Mouse (Mus musculus): Measurements from ENCODE around the gene Ccdc173. TPM values are rescaled to one million over a fixed set of nuclear protein-coding genes. Genes with fewer than 3 reads are reported as not detected.

The Ccdc173 gene
- polyA plus RNA-seq, 1 experiment from 2014 or later: 2.0 TPM

DNA sequence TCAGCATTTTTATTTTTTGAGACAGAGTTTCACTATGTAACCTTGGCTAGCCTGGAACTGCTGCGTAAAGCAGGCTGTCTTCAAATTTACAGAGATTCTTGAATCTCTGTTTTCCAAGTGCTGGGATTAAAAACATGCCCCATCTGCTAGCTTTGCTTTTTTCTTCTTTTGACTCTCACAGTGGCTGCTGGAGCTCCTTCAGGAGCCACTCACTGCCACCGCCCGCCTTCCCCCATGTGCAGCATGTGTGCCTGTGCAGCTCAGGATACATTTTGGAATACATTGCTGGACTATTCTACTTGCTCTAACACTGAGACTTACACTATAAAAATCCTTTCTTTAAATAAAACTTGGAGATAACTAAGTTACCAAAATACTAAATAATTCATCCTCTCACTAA lies 16.0 kb downstream of the Ccdc173 start:
- Histone ChIP-seq H3K36me3 (ENCODE audit: control insufficient read depth, insufficient read depth, low read length) (0 out of 2 replicates have a peak, but pooled peaks cover 3% of the 10 kb centered on the region), H3K9me3 (replicated peaks; ENCODE audit: control insufficient read depth, low read length) (no peaks in the 10 kb centered on the region), H3K4me1 (ENCODE audit: control insufficient read depth, insufficient read depth, low read length) (no peaks in the 10 kb centered on the region), H3K4me3 (ENCODE audit: low read depth, low read length) (no peak overlapping the region), H3K27ac (ENCODE audit: low read depth, low read length) (no peak overlapping the region), H3K4me2 (no peak overlapping the region), H3K9ac (ENCODE audit: low read depth, low read length) (no peak overlapping the region), H3K27me3 (ENCODE audit: control insufficient read depth, insufficient read depth, low read length) (no peaks in the 10 kb centered on the region)
- no peak for ATAC-seq (replicated peaks; ENCODE audit: insufficient number of reproducible peaks, low FRiP score, low TSS enrichment)
- 91% methylated on average over 3 of the region's 3 CpGs for WGBS (ENCODE audit: insufficient replicate concordance)

DNA sequence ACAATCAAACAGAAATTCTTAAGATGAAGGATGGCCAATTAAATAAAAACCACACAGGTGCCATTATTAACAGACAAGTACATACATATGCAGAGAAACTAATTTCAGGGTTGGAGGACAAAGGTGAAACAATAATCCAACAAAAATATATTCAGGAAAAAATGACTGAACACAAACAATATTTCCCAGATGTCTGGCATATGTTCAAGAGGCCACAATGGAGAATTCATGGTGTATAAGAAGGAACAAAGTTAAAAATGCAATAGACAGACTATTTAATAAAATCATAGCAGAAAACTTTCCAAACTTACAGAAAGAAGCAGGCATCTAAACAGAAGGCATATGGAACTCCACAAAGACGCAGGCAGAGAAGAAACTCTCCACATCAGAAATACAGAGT lies 24.7 kb downstream of the Ccdc173 start:
- no peaks in the 10 kb centered on the region for H3K36me3 ChIP-seq (ENCODE audit: control insufficient read depth, insufficient read depth, low read length)
- no peaks in the 10 kb centered on the region for H3K27me3 ChIP-seq (ENCODE audit: control insufficient read depth, insufficient read depth, low read length)
- no peak for ATAC-seq (replicated peaks; ENCODE audit: insufficient number of reproducible peaks, low FRiP score, low TSS enrichment)
- H3K9me3 ChIP-seq (replicated peaks; ENCODE audit: control insufficient read depth, low read length): no peaks in the 10 kb centered on the region
- H3K4me3 ChIP-seq (ENCODE audit: low read depth, low read length): no peak overlapping the region
- H3K27ac ChIP-seq (ENCODE audit: low read depth, low read length): no peak overlapping the region
- no peaks in the 10 kb centered on the region for H3K4me1 ChIP-seq (ENCODE audit: control insufficient read depth, insufficient read depth, low read length)
- no peak overlapping the region for H3K4me2 ChIP-seq
- 80% methylated on average over 1 of the region's 1 CpGs for WGBS (ENCODE audit: insufficient replicate concordance)
- no peak overlapping the region for H3K9ac ChIP-seq (ENCODE audit: low read depth, low read length)

DNA sequence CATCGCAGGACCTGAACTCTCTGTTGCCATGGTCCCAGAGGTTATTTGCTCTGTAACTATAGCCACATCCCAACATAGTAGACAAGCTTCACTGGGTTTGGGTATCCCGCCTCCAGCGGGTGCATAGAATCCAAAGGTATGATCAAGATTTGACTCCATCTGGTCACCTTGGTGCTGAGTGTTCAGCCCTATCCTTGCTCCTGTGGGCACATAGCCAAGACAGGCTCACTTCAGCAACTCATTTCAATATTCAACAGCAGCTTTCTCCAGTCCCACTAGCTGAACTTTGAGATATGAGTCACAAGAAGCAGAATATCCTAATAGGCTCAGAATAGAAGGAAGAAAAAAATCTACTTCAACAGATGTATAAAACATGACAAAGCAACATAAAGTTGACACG lies 26.0 kb downstream of the Ccdc173 start:
- 83% methylated on average over 4 of the region's 4 CpGs for whole genome bisulfite sequencing (ENCODE audit: insufficient replicate concordance)
- Histone ChIP-seq H3K4me1 (ENCODE audit: control insufficient read depth, insufficient read depth, low read length) (no peaks in the 10 kb centered on the region), H3K9ac (ENCODE audit: low read depth, low read length) (no peak overlapping the region), H3K27me3 (ENCODE audit: control insufficient read depth, insufficient read depth, low read length) (no peaks in the 10 kb centered on the region), H3K4me3 (ENCODE audit: low read depth, low read length) (no peak overlapping the region), H3K36me3 (ENCODE audit: control insufficient read depth, insufficient read depth, low read length) (no peaks in the 10 kb centered on the region), H3K9me3 (replicated peaks; ENCODE audit: control insufficient read depth, low read length) (no peaks in the 10 kb centered on the region), H3K4me2 (no peak overlapping the region), H3K27ac (ENCODE audit: low read depth, low read length) (no peak overlapping the region)
- no peak for ATAC-seq (replicated peaks; ENCODE audit: insufficient number of reproducible peaks, low FRiP score, low TSS enrichment)

DNA sequence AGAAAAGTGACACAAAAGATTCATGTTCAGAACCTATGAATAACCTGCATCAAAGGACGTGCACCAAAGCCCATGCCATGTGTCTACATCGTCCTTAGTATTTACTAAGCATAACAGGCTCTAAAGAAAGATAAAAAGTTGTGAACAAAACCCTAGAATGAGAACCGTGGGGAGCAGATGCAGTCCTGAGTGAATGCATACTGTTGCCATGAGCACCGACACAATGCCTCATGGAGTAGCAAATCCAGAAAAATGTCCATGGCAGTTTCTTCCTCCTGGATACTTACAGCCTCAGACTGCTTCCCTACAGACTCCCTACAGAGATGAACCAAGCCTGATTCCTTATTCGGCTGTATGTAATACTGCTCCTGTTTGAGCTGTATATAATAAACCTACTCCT lies 28.4 kb downstream of the Ccdc173 start:
- Histone ChIP-seq H3K27ac (ENCODE audit: low read depth, low read length) (no peak overlapping the region), H3K4me1 (ENCODE audit: control insufficient read depth, insufficient read depth, low read length) (no peaks in the 10 kb centered on the region), H3K27me3 (ENCODE audit: control insufficient read depth, insufficient read depth, low read length) (no peaks in the 10 kb centered on the region), H3K9ac (ENCODE audit: low read depth, low read length) (no peak overlapping the region), H3K4me2 (no peak overlapping the region), H3K4me3 (ENCODE audit: low read depth, low read length) (no peak overlapping the region), H3K9me3 (replicated peaks; ENCODE audit: control insufficient read depth, low read length) (no peaks in the 10 kb centered on the region), H3K36me3 (ENCODE audit: control insufficient read depth, insufficient read depth, low read length) (no peaks in the 10 kb centered on the region)
- WGBS (ENCODE audit: insufficient replicate concordance): 73% methylated on average over 5 of the region's 5 CpGs
- no peak for ATAC-seq (replicated peaks; ENCODE audit: insufficient number of reproducible peaks, low FRiP score, low TSS enrichment)

DNA sequence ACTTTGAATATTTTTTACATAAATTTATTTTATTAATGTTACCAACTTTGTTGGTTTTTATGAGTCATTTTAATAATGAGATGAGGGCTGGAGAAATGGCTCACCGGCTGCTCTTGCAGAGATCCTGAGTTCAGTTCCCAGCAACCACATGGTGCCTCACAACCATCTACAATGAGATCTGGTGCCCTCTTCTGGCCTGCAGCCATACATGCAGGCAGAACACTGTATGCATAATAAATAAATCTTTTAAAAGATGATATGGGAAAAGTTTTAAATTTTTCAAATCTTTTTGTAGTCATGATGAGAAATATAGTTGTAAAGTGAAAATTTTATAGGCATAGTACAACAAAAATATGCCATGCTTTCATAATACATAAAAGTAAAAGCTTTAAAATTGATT lies 44.3 kb downstream of the Ccdc173 start:
- H3K9ac ChIP-seq (ENCODE audit: low read depth, low read length): no peak overlapping the region
- H3K27ac ChIP-seq (ENCODE audit: low read depth, low read length): no peak overlapping the region
- no peak overlapping the region for H3K4me3 ChIP-seq (ENCODE audit: low read depth, low read length)
- H3K36me3 ChIP-seq (ENCODE audit: control insufficient read depth, insufficient read depth, low read length): peaks cover 26% of the 10 kb centered on the region
- no peak for ATAC-seq (replicated peaks; ENCODE audit: insufficient number of reproducible peaks, low FRiP score, low TSS enrichment)
- WGBS (ENCODE audit: insufficient replicate concordance): 93% methylated on average over 1 of the region's 1 CpGs
- H3K9me3 ChIP-seq (replicated peaks; ENCODE audit: control insufficient read depth, low read length): no peaks in the 10 kb centered on the region
- H3K4me2 ChIP-seq: no peak overlapping the region
- no peaks in the 10 kb centered on the region for H3K4me1 ChIP-seq (ENCODE audit: control insufficient read depth, insufficient read depth, low read length)
- H3K27me3 ChIP-seq (ENCODE audit: control insufficient read depth, insufficient read depth, low read length): no peaks in the 10 kb centered on the region

DNA sequence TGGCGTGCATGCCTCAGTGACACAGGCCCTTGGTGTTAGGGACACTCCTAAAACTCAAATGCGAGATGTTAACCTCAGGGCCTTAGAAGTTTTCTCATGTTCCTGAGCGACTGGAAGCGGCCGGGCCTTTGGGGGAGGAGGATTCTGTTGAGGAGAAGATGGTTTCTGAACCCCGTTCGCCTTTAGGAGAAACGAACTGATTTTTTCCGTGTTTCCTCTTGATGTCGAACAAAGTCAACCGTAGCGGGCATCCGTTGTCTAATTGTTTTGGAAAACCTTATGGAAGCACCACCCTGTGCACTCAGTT lies 65.9 kb downstream of the Ccdc173 start:
- H3K4me1 ChIP-seq (ENCODE audit: control insufficient read depth, insufficient read depth, low read length): peaks cover 5% of the 10 kb centered on the region; the same call in 1 of the 2 replicates
- ATAC-seq (replicated peaks; ENCODE audit: insufficient number of reproducible peaks, low FRiP score, low TSS enrichment): no peak
- H3K4me2 ChIP-seq: peak overlapping the region; percentile 83
- peak overlapping the region; percentile 86 for H3K27ac ChIP-seq (ENCODE audit: low read depth, low read length)
- no peaks in the 10 kb centered on the region for H3K27me3 ChIP-seq (ENCODE audit: control insufficient read depth, insufficient read depth, low read length)
- peak overlapping the region; percentile 94 for H3K4me3 ChIP-seq (ENCODE audit: low read depth, low read length)
- WGBS (ENCODE audit: insufficient replicate concordance): 1% methylated on average over 12 of the region's 13 CpGs
- H3K9ac ChIP-seq (ENCODE audit: low read depth, low read length): peak overlapping the region; percentile 96
- H3K36me3 ChIP-seq (ENCODE audit: control insufficient read depth, insufficient read depth, low read length): no peaks in the 10 kb centered on the region
- no peaks in the 10 kb centered on the region for H3K9me3 ChIP-seq (replicated peaks; ENCODE audit: control insufficient read depth, low read length)

DNA sequence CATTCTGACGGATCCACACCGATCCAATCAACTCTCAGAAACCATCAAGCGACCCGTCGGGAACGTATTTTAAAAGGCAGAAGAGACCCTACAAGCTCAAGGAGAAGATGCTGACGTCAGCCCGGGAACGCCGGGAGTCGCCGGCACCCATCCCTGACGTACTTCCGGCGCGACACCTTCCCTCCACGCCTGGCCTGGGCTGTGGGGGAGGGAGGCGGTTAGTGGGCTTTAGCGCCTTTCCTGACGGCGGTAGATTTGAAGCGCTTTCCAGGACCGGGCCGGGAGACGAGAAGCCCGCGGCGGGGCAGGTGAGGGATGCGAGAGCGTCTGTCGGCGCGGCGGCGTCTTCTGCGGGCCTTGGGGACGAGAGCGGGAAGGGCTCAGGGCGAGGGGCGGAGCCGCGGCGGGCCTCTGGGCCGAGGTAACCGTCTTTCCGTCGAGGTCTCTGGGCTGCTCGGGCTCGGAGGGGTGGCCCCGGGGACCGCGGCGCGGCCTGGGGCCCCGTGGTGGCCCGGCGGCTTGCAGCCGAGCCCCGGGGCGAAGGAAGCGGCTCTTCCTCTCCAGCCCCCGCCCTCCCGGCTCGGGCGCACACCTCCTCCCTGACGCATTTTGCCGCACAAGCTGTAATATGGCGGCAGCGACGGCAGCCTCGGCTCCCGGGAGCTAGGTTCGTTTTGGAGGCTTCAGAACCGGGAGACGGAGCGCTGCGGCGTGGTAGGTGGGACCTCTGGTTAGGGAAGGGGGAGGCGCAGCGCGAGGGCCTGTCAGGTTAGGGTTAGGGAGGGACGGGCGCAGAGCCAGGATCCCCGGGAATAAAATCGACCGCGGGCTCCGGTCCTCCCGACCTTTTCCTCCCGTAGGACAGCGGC lies 66.5 kb downstream of the Ccdc173 start:
- Histone ChIP-seq H3K9ac (ENCODE audit: low read depth, low read length) (peak overlapping the region; percentile 96), H3K27ac (ENCODE audit: low read depth, low read length) (peak overlapping the region; percentile 86), H3K9me3 (replicated peaks; ENCODE audit: control insufficient read depth, low read length) (no peaks in the 10 kb centered on the region), H3K36me3 (ENCODE audit: control insufficient read depth, insufficient read depth, low read length) (no peaks in the 10 kb centered on the region), H3K4me3 (ENCODE audit: low read depth, low read length) (peak overlapping the region; percentile 94), H3K27me3 (ENCODE audit: control insufficient read depth, insufficient read depth, low read length) (no peaks in the 10 kb centered on the region), H3K4me1 (ENCODE audit: control insufficient read depth, insufficient read depth, low read length) (peaks cover 5% of the 10 kb centered on the region; the same call in 1 of the 2 replicates), H3K4me2 (peak overlapping the region; percentile 83)
- peak; percentile 89 for ATAC-seq (replicated peaks; ENCODE audit: insufficient number of reproducible peaks, low FRiP score, low TSS enrichment)
- under 1% methylated on average over 81 of the region's 91 CpGs for WGBS (ENCODE audit: insufficient replicate concordance)

DNA sequence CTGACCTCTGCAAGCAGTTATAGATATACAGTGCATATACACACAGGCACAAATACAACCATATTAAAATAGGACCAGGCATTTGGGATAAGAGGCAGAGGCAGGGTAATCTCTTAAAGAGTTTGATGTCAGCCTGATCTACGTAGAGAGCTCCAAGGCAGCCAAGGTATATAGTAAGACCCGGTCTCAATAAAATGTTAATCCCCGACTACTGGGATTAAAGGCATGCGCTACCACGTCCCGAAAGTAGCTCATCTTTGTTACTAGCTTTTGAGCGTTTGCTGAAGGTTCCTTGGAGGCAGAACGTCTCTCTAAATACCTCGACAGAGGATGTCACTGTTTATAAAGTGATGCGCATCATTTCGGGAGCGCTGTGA lies 67.1 kb downstream of the Ccdc173 start, which contains the start of gene Ppig:
Gene Ppig, plus strand, starts transcription at position 273 of the 377 bp plus-strand sequence.
- no peak for ATAC-seq (replicated peaks; ENCODE audit: insufficient number of reproducible peaks, low FRiP score, low TSS enrichment)
- H3K4me3 ChIP-seq (ENCODE audit: low read depth, low read length): peak within 1 kb of the TSS; percentile 94
- peaks cover 5% of the 10 kb centered on the region; the same call in 1 of the 2 replicates for H3K4me1 ChIP-seq (ENCODE audit: control insufficient read depth, insufficient read depth, low read length)
- H3K4me2 ChIP-seq: peak within 1 kb of the TSS; percentile 83
- H3K27ac ChIP-seq (ENCODE audit: low read depth, low read length): peak within 1 kb of the TSS; percentile 86
- WGBS (ENCODE audit: insufficient replicate concordance): 5% methylated on average over 12 of the region's 12 CpGs
- H3K36me3 ChIP-seq (ENCODE audit: control insufficient read depth, insufficient read depth, low read length): no peaks in the 10 kb centered on the region
- H3K9ac ChIP-seq (ENCODE audit: low read depth, low read length): peak within 1 kb of the TSS; percentile 96
- H3K27me3 ChIP-seq (ENCODE audit: control insufficient read depth, insufficient read depth, low read length): no peaks in the 10 kb centered on the region
- H3K9me3 ChIP-seq (replicated peaks; ENCODE audit: control insufficient read depth, low read length): no peaks in the 10 kb centered on the region

DNA sequence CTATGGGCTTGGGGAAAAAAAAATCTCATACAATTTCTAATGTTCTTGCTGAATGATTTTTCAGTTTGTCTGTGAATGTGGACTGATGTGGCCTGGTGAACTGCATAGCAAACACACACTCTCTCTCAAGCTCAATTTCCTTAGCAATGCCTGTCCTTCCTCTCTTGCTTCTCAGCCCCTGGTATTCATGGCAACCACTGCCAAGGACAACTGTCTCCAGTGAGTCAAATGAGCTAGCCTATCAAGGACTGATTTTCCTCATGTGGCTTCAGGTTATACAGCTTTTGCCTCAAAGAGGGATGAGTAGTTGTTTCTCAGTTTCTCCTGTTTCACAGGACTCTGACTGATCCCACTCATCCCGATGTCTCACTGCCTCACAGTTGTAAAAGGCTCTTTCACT lies 70.3 kb downstream of the Ccdc173 start:
- peaks cover 2% of the 10 kb centered on the region; the same call in 1 of the 2 replicates for H3K4me1 ChIP-seq (ENCODE audit: control insufficient read depth, insufficient read depth, low read length)
- no peak overlapping the region for H3K4me2 ChIP-seq
- H3K9ac ChIP-seq (ENCODE audit: low read depth, low read length): no peak overlapping the region
- H3K36me3 ChIP-seq (ENCODE audit: control insufficient read depth, insufficient read depth, low read length): no peaks in the 10 kb centered on the region
- no peak overlapping the region for H3K27ac ChIP-seq (ENCODE audit: low read depth, low read length)
- H3K27me3 ChIP-seq (ENCODE audit: control insufficient read depth, insufficient read depth, low read length): no peaks in the 10 kb centered on the region
- no peak overlapping the region for H3K4me3 ChIP-seq (ENCODE audit: low read depth, low read length)
- no peak for ATAC-seq (replicated peaks; ENCODE audit: insufficient number of reproducible peaks, low FRiP score, low TSS enrichment)
- no peaks in the 10 kb centered on the region for H3K9me3 ChIP-seq (replicated peaks; ENCODE audit: control insufficient read depth, low read length)
- WGBS (ENCODE audit: insufficient replicate concordance): 77% methylated on average over 1 of the region's 1 CpGs

Data from heart, embryonic 11.5 days (tissue).